Mouse (Mus musculus): ENCODE results near the gene Cyp39a1. TPM values are rescaled to one million over a fixed set of nuclear protein-coding genes. Genes with fewer than 3 reads are reported as not detected.
A peak's percentile ranks its signal among the peaks of the same experiment; 100 is the strongest.

Gene Cyp39a1
- total RNA-seq, 2 experiments from 2014 or later: 2.2 to 2.3 TPM

DNA sequence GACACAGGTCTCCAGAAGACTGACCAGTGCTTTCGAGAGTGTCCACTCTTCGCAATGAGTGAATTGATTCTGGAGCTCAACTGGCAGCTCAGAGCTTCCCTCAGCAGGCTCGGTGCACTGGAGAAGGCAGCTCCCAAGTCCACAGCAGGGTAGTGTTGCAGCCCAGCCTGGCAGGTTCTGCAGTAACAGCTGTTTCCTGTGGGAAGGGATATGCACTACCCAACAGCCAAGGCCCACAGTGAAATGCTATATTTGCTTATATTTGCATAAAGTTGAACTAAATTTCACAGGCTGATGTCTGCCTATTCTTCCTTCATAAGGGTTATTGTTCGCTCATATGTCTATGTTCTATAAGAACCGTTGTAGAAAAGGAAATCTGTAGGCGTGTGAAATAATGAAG lies 83.9 kb downstream of the Cyp39a1 start:
- intact Hi-C loops (cut with DNase I): loop anchor here (5.0 kb wide), 1 partner anchor 39 kb away; no protein-coding TSS in a partner anchor
- DNase-seq (ENCODE audit: low spot score in 2 of 2): peak; percentile 56 to 64

- DNase-seq (ENCODE audit: low spot score in 2 of 2): no peak
- intact Hi-C loops (cut with DNase I): loop anchor here (5.0 kb wide), 1 partner anchor 41 kb away; no protein-coding TSS in a partner anchor
Measured at GRCm38 (mm10) chr17:43752811-43753210, 85.6 kb downstream of the Cyp39a1 start.

- DNase-seq (ENCODE audit: low spot score in 2 of 2): no peak
- intact Hi-C loops (cut with DNase I): loop anchor here (5.0 kb wide), 1 partner anchor 42 kb away; no protein-coding TSS in a partner anchor
Measured at GRCm38 (mm10) chr17:43754687-43755086, 87.5 kb downstream of the Cyp39a1 start.

GRCm38 (mm10) chr17:43758607-43759259 lies 91.5 kb downstream of the Cyp39a1 start:
- intact Hi-C loops (cut with DNase I): no loop called here
- no peak for DNase-seq (ENCODE audit: low spot score in 2 of 2)

DNA sequence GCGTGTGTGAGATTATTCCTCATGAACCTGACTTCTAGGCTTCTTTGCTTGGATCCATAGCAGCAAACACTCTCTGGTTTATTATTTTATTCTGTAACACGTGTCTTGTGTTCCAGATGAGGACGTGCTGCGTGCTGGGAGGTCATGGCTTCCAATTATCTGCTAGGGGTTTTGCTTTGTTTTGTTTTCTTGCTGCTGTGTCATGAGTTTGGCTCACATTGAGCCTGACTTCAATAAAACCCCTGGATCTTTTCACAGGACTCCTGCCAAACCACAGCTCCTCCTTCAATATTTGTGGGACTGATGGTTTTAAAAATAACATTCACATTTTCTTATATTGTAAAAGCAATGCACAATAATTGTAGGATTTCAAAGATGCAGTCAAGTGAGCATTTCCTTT lies 117.3 kb downstream of the Cyp39a1 start:
- no peak for DNase-seq (ENCODE audit: low spot score in 2 of 2)
- intact Hi-C loops (cut with DNase I): no loop called here

GRCm38 (mm10) chr17:43788222-43788621 lies 121.0 kb downstream of the Cyp39a1 start:
- DNase-seq (ENCODE audit: low spot score in 2 of 2): no peak
- intact Hi-C loops (cut with DNase I): no loop called here

GRCm38 (mm10) chr17:43789376-43789775 lies 122.2 kb downstream of the Cyp39a1 start:
- intact Hi-C loops (cut with DNase I): no loop called here
- DNase-seq (ENCODE audit: low spot score in 2 of 2): no peak

DNA sequence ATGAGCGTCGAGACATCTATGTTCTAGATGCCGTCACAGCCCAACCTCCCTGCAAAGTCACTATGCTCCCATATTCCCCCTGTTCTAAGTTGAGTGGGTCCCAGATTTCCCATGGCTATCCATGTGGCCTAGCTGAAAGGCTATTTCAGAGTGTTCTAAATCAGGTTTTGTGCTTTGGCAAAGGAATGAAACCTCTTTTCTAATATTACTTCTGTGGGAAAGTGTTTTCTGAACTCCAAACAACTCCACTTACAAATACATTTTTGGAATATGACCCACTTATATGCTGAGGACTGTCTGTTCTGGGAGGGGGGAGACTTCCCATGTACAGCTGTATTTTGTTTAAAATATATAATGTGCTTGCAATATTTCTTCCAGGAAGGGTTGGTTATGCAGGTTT lies 124.5 kb downstream of the Cyp39a1 start:
- no peak for DNase-seq (ENCODE audit: low spot score in 2 of 2)
- intact Hi-C loops (cut with DNase I): no loop called here

DNA sequence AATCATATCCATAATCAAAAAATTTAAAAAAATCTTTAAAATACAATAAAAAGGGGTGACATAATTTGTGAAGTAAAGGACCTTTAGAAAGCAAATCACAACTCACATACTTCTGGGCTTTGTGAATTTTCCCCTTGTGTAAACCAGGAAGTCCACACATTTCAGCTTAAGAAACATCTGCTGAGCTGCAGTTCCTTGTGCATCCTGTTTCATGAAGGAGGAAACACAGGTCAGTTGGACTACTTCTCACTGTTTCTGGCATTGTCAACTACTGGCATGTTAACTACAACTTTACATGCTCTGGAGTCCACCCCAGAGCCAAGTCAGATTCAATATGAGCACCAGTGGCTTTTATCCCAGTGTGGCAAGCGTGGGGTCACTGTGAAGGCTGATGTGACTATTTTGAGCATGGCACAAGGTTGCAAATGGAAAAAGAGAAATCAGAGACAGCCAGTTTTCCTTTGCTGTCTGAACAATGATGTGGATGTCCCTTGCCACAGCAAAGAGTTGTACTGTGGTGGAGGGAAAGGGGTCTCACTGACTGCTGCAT lies 127.6 kb downstream of the Cyp39a1 start:
- intact Hi-C loops (cut with DNase I): no loop called here

More for the DNA sequence above, 127.6 kb downstream of the Cyp39a1 start:
- DNase-seq (ENCODE audit: low spot score in 2 of 2): no peak

Other genes with a start within 250 kb of the Cyp39a1 start
- not detected for gene Mep1a, start 164.6 kb upstream of the Cyp39a1 start, total RNA-seq (2021)
- under 1 TPM in 1 of 2 experiments, not detected in 1; 0.32 TPM for gene Ankrd66, start 123.8 kb upstream of the Cyp39a1 start, total RNA-seq (2021)
- gene Pla2g7, start 99.3 kb upstream of the Cyp39a1 start, total RNA-seq (2021): 10 to 100 TPM; 72.1 to 86.8 TPM
- under 1 TPM; 0.29 to 0.49 TPM for gene Tdrd6, start 37.1 kb upstream of the Cyp39a1 start, total RNA-seq (2021)
- gene Slc25a27, start 211 bp upstream of the Cyp39a1 start, total RNA-seq (2021): 10 to 100 TPM; 37.5 to 55.3 TPM
- gene Rcan2, start 133.9 kb downstream of the Cyp39a1 start, total RNA-seq (2021): 100 to 1,000 TPM; 172 to 186 TPM

All from left cerebral cortex, postnatal 36 days (tissue).